Mouse (Mus musculus): ENCODE results near the gene Camp.
A peak's percentile ranks its signal among the peaks of the same experiment; 100 is the strongest.

Camp gene

DNA sequence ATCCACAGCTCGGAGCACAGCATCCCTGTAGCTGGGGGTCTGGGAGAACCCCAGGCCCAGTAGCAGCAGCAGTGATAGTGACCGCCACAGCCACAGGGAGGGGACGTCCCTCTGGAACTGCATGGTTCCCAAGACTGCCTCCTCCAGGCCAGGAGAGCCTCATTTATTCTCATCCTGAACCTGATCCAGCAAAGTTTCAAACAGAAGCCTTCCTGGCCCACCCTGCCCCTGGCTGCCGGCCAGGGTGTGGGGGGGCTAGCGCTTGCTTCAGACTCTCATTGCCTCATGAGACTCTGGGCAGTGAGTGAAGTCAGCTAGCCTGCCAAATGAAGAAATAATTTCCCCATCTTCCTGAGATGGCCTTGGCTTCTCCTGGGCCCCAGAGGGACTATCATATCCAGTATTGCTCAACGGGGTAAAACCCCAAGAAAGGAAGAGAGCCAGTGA, at the start of gene Camp:
Gene Camp, minus strand, starts transcription at position 306 of the 447 bp plus-strand sequence.
- DNase-seq (ENCODE audit: low read depth, low spot score): no peak

DNA sequence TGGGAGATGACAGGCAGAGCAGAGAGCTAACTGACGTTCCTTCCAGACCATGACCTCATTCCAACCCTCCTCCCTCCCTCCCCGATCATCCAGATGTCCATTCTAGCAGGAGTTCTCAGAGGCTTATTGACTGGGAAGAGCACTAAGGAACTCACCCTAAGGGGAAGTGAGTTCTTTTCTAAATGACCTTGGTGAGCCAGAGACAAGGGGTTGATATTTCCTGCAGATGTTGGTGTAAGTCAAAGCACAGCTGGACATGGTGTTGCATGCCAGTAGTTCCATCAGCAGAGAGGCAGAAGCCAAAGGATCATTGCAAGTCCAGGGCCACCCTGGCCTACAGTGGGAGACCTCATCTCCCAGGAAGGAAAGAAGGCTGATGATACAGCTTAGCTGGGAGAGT, 48.6 kb upstream of the Camp start:
- DNase-seq (ENCODE audit: low read depth, low spot score): peak; percentile 31

DNA sequence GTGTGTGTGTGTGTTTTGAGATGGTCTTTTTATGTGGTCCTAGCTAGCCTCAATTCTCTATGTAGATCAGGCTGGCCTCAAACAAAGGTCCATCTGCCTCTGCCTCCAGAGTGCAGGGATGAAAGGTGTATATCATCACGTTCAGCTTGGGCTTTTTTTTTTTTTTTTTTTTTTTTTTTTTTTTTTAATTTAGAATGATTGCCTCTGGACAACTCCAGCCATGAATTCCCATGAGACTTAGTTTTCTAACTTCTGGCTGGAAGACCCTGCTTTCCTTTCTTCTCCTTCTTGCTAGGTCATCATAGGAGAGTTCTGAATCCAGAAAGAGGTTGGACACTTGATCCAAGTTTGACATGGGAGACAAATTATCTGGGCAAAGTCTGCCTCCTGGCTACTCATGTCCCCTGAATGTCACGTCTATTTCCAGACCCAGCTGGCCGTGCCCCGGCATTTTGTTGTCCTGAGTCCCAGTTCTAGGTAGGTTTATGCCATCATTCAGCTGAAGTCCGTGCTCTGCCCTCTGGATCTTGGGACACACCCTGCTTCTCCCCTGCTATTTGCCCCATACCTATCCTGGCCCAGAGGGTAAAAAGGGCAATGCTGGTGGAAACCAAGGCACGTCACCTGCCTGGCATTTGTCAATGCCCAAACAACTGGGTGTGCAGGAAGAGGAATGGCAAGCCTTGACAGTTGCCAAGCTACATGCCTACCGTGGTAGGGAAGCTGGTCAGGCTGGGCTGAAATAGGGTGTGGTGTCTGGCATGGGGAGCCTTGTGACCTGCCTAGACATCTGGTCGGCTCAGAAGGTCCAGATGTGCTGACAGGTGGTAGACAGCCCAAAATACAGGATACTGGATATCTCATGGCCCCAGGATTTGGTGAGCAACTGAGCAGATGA, 47.1 kb upstream of the Camp start:
- no peak for DNase-seq (ENCODE audit: low read depth, low spot score)

DNA sequence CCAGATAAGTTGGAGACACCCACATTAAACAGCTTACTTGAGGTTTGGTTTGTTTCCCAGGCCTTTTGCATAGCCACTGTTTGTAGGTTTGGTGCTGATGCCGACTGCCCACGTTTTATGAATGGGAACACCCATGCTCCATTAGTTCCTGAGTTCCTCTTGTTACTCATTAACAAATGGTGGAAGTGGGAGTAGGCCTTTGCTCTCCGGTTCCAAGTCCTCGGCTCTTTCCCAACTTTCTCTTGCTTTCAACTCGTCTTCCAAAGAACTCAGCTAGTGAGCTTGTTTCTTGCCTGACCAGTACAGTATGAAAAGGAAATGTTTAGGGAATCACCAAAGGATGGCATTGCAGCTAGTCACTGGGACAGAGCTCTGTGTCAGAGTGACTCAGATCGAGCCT, 46.2 kb upstream of the Camp start:
- no peak for DNase-seq (ENCODE audit: low read depth, low spot score)

DNA sequence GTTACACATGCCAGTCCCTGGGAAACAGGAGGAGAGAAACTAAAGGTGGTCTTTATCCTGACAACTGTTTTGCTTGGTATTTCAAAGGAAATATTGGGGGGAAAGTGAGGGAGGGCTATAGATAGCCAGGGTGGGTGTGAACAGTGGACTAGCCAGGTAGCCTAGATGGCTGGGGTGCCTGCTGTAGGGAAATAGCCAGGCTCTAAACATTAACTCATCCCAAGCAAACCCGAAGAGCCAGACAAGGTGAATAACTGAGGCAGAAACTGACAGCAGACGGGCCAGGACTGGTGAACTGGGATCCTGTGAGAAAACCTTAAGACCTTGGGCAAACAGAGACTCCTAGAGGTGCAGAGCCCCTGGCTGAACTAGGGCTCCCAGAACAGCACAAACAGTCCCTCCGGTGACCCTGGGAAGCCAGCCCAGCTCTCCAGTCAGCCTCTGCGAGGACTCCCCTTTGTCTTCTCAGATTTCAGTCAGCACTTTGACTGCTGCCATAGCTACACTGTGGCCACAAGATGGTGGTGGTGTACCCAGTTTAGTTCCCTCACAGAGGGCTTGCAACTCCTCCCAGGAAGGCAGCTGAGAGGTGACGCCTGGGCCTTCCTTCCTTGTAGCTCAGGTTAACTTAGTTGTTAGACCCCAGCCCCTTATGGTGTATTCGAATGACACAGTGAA, 45.1 kb upstream of the Camp start:
- DNase-seq (ENCODE audit: low read depth, low spot score): peak; percentile 92

DNA sequence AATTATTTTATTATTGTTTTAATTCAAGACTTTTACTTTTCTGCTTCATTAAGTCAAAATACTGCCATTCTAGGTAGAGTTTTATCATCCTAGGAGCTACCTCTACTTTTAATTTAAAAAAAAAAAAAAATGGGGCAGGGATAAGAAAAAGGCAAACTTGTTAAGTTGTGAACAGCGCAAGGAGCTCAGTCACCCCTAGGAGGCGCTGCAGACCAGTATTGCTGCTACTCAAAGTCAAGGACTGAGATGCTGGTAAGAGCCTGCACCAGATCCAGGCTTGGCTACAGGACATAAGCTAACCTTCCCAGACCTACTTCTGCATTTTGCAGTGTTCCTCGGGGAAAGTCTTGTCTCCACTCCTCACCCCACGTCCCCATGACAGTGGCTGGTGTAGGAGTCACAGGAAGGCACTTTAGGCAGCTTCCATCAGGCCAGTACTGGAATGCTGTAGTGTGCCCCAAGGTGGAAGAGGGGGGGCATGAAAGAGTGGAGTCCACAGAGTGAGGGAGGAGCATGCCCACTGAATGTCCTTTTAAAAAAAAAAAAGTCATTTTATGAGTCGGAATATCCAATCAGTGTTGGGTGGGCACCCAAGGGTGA, 43.3 kb upstream of the Camp start:
- peak; percentile 89 for DNase-seq (ENCODE audit: low read depth, low spot score)

DNA sequence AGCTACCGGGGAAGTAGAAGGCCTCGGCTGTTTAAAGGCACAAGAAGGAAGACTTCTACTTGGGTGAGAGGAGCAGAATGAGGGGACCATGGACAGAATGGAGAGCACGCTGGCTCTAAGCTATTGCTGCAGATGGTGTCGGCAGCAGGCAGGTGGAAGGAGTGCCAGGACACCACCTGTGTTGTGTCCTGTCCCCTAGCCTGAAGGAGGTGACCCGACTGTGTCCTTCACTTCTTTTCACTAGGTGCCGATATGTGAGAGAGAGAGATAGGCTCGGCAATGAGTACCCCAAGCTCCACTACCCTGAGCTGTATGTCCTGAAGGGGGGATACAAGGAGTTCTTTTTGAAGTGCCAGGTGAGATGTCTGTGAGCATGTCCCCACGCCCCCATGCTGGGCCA, 42.1 kb upstream of the Camp start:
- no peak for DNase-seq (ENCODE audit: low read depth, low spot score)

DNA sequence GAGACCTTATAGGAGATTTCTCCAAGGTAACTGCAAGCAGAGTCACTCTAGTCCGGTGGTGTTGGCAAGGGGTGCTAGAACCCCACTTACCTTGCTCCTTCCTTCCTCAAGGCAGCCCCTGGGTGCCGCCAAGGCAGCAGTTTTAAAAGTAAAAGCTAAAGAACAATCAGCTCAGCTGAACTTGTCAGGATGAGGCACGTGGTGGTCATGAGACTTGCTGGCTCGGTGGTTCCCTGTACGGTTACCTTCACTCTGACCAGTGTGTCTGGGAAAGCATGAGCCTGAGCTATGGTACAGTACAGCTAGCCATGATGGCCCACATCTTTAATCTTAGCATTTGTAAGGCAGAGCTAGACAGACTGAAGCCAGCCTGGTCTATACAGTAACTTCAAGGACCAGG, 37.9 kb upstream of the Camp start:
- no peak for DNase-seq (ENCODE audit: low read depth, low spot score)

DNA sequence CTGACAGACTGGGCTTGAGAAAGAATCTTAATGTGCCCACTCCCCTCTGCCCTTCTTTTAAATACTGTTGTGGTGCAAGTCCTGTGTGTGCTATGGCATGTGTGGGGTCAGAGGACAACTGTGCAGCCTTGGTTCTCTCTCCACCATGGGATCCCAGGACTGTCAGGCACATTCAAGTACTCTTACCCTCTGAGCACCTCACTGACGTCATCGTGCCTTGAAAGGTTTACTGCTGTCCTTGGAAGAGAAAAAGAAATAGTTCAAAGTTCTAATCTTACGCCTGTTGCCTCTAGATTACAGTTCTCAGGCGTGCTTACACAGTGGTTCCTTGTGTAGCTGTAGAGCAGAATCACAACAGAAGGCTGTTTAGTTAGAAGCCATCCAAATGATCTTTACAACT, 36.8 kb upstream of the Camp start:
- no peak for DNase-seq (ENCODE audit: low read depth, low spot score)

DNA sequence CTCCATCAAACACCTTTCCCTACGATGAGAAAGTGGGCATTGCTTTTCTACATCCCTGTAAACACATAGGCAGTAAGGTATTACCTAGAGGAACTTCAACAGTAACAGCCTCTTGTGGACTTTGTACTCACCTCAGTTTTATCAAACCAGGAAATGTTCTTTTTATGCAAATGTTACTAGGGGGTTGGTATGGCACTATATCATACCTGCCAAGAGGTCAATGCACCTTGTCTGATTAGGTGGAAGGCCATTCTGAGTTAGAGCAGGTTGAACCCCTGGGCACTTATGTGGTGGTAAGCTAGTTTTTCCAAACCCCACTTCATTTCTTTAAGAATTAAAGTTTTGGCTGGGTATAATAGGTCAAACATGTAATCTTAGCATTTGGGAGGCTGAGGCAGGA, 29.9 kb upstream of the Camp start:
- no peak for DNase-seq (ENCODE audit: low read depth, low spot score)

DNA sequence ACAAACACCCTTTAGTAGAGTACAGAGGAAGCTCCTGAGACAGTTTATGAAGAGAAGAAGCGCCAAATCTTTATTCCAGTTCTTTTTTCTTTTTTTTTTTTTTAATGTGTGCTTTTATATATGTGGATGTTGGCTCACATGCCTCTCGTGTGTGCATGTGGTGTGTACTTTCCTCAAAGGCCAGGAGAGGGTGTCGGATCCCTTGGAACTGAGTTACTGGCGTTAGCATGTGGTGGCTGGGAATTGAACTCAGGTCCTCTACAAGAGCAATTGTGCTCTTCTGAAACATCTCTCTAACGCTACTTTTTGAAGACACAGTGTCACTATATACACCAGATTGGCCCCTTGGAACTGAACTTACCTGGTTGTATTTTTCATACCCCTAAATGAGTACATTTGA, 28.2 kb upstream of the Camp start:
- DNase-seq (ENCODE audit: low read depth, low spot score): peak; percentile 62

DNA sequence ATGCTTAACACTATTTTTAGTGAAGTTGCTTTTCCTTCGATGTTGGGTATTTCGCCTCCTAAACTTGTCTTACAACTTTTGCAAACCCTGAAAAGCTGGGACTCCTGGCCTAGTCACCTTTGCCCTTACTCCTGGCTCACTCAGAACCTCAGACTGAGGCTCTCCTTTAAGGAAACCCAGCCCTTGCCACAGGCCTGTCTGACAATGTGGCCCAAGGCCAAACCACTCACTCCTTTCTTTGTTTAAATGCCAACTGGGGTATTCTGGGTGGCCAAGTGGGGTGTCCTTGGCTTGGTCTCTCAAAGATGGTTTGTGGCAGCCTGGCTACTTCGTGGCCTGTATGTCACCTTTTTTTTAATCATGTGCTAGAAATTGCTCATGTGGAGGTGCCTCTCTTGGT, 27.3 kb upstream of the Camp start:
- no peak for DNase-seq (ENCODE audit: low read depth, low spot score)

DNA sequence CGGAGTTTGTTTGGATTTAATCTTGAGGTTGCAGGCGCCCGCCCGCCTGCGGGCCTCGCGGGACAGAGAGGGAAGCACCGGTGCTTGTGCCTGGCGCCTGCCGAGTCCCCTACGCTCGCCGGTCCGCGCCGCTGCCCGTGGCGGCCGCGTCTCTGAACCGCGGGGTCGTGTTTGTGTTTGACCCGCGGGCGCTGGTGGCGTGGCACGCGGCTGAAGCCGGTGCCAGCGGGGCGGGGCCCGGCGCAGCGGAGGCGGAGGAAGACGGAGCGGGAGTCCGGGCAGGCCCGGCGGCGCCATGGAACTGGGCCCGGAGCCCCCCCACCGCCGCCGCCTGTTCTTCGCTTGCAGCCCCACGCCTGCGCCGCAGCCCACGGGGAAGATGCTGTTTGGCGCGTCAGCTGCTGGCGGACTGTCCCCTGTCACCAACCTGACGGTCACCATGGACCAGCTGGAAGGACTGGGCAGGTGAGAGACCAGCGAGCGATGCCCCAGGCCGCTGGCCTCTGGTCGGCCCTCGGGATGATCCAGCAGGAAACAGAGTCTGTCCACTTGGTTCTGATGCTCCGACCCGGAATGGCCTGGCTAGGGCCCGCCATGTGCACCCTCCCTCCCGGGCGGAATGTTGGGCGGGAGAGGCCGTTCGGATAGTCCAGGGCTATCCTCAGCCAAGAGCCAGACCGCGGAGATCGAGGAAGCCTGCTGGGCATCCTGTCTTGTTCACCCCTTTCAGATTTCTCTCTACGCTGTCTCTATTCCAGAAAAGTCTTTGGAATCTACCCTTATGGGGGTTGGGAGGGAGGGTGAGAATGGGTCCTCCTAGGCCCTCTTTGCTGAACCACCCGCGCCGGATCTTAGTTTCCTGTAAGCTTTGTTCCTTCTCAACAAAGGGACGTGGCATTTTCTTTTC, 26.5 kb upstream of the Camp start:
- peak; percentile 43 for DNase-seq (ENCODE audit: low read depth, low spot score)

DNA sequence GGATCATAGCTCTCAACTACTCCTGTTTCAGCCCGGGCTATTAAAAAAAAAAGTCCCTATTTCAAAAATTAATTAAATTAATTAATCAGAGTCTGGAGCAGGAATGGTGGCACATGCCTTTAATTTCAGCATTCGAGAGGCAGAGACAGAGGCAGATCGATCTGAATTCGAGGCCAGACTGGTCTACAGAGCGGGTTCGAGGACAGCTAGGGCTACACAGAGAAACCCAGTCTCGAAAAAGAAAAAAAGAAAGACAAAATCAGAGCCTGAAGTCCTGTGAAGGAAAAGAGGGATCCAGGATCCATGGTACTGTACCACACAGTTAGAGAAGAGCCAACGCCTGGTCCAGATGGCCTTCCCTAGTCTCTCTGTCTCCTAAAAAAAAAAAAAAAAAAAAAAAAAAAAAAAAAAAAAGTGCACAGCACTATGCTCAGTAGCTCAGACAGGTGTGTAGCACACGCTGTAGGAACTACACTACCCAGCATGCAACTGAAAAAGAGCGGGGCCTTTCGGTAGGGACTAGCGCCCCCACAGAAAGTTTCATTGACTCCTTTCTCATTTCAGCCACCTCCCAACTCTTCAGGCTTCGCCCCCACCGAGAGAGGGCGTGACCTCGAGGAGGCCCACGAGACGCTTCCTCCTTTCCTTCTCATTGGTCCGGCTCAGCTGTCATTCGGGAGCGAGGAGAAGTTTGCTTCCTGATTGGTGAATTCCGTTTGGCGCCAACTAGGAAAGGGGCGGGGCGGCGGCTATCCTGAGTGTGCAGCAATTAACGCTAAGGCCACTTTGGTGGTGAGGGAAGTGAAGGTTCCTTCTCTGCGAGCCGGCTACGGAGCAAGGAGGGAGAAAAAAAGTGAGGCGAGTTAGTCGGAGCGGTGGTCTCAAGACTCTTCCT, 25.6 kb upstream of the Camp start, which contains the start of gene Cdc25a:
Gene Cdc25a, plus strand, starts transcription at position 783 of the 895 bp plus-strand sequence.
- peak; percentile 100 for DNase-seq (ENCODE audit: low read depth, low spot score)

DNA sequence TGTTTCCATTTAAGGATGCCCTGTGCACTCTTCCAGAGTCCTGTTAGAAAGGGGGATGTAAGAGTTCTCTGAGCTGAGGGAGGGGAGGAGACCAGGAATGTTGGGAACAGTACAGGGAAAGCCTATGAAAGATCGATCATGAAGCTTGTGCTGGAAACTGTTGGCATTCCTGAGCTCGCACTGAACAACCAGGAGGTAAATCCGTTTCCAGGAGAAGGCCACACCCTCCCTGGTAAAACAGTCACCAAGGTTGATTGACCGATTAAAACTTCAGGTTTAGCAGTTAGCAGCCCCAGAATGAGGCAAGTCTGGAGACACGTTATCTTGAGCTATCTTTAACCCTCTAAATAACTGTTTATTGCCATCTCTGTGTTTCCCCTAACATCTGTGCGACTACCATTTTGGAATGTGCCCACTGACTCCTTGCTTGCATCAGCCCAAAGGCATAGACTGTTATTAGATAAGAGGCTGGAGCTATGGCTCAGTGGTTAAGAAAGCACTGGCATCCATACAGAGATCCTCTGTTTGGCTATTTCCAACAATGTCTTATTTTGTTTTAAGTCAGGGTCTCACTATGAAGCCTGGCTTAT, 21.7 kb upstream of the Camp start:
- peak; percentile 65 for DNase-seq (ENCODE audit: low read depth, low spot score)

DNA sequence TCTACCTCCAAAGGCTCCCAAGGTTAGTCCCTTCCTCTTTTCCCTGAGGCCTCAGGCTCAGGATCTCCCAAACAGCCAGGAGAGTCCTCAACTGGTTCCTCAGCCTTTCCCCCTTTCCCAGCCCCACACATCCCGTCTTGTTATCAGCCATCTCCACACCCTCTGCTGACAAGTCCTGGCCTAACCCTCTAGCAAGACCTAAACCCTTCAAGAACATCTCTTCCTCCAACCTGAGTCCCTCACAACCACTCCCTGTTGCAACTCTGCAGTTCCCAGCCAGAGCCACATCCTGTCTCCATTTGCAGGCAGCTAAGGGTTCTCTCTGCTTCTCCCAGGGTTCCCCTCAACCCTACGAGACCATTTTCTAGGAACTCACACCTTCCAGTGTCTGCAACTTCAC, 16.8 kb upstream of the Camp start:
- no peak for DNase-seq (ENCODE audit: low read depth, low spot score)

DNA sequence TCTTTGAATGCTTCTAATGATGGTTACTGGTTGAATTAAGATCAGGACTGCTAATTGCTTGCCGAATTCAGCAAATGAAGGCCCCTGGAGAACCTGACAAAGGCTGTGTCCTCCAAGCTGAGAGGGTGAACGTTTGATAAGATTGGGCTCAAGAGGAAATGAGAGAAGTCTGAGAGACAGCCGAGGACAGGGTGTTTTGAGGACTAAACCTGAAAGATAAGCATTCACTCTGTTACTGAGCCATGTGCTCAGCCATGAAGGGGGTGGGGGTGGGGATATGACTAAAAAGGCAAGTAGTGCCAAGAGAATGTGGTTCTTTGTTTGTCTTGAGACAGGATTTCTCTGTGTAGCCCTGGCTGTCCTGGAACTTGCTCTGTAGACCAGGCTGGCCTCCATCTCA, 13.7 kb upstream of the Camp start:
- DNase-seq (ENCODE audit: low read depth, low spot score): no peak

DNA sequence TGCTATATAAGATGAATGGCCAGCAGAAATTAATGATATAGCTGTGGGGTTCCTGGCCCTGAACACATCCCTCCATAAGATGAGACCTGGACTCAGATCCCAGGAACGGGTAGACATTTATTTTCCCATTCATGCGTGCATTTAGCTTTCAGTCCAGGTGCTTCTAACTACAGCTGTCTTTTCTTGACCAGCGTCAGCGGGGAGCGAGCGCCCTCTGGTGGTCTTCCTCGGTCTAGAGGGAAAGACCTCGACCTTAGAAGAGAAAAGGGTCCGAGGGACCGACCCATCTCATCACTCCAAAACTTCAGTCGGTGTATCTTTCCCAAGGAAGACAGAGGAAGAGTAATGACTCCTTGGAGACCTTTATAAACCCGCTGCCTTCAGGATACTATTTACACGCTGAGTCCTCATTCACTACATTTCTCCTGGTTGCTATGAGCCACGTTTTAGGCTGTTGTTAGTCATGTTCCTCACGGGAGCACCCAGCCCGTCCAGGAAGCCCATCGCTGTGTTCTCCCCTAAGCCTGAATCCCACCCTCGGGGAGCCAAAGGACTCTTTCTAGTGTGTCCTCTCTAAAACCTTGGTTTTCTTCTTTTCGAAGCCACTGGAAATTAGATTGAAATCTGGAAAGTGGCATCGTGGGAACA, 13.1 kb upstream of the Camp start:
- DNase-seq (ENCODE audit: low read depth, low spot score): peak; percentile 82

DNA sequence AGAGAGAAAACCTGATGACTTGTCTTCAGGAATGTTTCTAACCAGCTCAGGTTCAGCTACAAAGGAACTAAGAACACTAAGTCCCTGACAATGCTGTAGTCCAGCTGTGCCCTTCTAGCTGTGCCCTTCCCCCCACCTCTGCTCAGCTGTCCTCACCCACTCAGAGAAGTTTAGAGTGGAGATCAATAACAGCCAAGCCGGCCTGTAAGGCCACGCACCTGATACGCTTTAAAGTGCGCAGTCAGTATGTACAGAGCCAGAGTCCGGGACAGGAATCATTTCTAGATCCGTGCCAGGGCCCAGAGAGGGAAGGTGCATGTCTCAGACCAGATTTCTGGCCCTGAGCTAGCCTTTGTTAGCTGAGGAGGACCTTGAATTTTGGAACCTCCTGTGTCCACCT, 6.5 kb upstream of the Camp start:
- no peak for DNase-seq (ENCODE audit: low read depth, low spot score)

DNA sequence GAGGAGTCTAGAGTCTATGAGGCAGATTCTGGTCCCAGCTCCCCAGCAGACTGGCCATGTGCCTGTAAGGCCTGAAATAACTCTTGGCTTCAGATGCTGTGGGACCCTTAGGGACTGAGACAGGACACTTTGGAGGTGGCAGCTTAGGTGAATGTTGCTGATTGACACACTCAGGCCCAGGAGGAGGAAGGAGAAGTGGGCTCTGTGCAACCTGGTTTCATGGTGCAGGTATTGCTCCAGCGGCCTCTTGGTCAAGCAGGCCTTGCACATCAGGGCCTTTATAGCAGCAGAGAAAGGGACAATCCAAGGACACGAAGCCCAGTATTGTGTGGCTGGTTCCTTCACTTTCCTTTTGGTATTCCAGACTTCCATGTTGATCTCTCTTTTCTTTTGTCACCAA, 4.9 kb upstream of the Camp start:
- no peak for DNase-seq (ENCODE audit: low read depth, low spot score)
